Mouse (Mus musculus) heart, adult 2 months (tissue): ENCODE measurements around the gene Tubb1.

Experiments
- CTCF ChIP-seq: fragments of 200-600 bp; IDR thresholded peaks from 2 replicates; pipeline ENCODE4 v1.8.1; 2022; ENCODE audit warnings: antibody characterized with exemption, mild to moderate bottlenecking, moderate library complexity
- EP300 ChIP-seq: fragments of 200-500 bp; IDR thresholded peaks from 2 replicates; pipeline ENCODE4 v1.6.1; 2011; ENCODE audit warnings: low read depth, low read length, control low read depth; ENCODE audit not compliant: insufficient read depth
- POLR2A ChIP-seq: fragments of 200-500 bp; IDR thresholded peaks from 2 replicates; pipeline ENCODE4 v1.6.1; 2011; ENCODE audit warnings: mild to moderate bottlenecking, low read depth, low read length, control low read depth; ENCODE audit not compliant: insufficient read depth

DNA sequence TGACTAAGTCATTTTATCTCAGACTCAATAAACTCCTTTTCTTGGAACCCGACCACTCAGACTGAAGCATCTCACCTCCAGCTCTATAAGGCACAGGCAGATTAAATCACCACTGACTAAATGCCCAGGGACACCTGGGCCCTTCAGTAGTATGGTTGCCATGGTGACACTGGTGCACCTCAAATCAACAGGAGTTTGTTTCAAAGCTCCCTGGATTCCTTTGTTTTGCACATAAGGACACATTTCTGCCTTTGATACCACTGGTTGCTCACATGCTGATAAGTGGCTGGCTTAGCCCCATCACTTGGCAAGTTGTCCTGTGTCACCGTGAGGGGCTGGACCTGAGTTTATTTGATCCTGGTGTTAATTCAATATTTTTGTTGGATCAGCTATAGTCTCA, 8.9 kb downstream of the Tubb1 start:
- TF ChIP-seq CTCF (no peak), POLR2A (no peak), EP300 (no peak)
